Mouse (Mus musculus) cerebellum, adult 9-10 months (tissue): Measurements from ENCODE around the gene Lipi.

Source experiments
- DNase-seq: peaks from one replicate; pipeline ENCODE4 v3.0.0; 2022

Lipi gene

DNA sequence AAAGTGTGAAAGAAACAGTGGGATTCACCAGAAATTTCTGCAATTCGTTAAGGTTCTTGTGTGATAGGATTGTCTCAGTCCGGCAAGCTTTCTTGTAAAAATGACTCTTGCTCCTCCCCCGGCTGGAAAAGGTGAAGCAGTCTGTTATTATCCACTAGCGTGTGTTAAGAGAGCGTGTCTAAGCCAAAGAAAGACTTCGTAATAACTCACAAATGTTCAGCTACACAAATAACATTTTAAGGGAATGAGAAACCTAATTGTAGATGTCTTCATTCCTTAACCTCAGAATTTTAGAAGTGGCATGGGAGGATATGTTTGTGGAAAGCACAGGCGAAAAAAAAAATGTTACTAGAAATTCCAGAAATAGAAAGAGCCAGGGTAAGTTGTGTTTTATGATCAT is at the start of gene Lipi:
Gene Lipi (minus strand): TSS at position 101 of the 400 bp plus-strand sequence.
- no peak for DNase-seq

GRCm38 (mm10) chr16:75627862-75628261 is 42.0 kb upstream of the Lipi start:
- DNase-seq, result no peak

GRCm38 (mm10) chr16:75617651-75618349 is 31.9 kb upstream of the Lipi start:
- DNase-seq, result no peak

DNA sequence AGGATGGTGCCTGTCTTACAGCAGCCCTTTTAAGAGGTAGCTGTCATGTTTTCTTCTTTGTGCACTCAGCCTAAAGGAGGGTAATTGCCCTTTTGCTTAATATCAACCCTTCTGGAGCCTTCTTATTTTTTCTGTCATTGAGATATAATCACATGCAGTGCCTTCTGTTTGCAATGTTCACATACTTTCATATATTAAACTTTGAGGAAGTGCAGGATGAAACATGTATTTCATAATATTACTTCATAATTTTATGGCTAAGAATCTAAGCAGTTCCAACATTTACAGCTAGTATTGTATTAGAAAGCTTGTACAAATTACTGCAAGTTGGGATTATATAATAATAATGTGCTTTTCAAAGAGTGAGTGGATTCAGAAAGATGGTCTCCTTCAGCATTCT is 26.7 kb upstream of the Lipi start:
- DNase-seq, result no peak

- DNase-seq, result no peak
Measured at GRCm38 (mm10) chr16:75606415-75606814, 20.6 kb upstream of the Lipi start.

GRCm38 (mm10) chr16:75593501-75594183 is 7.8 kb upstream of the Lipi start:
- DNase-seq, result no peak

DNA sequence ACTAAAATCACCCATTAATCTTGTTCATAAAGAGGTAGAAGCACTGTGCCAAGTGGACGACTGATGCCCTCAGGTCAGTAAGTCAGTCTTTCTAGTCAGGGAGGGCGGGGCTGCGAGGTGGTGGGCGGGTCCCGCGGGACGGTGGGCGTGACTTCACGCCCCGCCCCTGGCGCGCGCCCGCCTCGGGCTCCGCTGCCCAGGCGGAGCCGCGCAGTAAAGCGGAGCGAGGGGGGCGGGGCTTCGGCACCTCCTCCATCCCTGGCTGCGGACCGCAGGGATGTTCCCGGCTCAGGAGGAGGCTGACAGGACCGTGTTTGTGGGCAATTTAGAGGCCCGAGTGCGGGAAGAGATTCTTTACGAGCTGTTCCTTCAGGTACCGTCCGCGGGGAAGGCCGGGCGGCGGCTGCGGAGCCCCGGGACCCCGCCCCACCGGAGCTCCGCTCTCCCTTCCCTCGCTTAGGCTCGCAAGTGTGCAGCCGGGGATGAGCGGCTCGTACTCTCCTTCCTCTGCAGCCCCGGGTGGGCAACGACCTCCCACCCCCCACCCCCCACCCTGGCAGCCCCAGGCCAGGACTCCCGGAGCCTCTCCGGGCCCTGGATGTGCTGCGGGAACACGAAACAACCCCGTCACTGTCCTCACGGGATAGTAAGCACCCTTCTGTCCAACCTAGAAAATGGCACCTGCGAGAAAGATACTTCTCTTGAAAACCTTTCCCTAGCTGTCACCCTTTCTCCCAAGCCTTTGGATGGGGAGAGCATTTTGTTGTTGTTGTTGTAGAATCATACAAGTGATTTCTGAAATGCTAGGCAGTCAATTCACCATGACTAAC is 7.0 kb upstream of the Lipi start, which contains the start of gene Rbm11:
Gene Rbm11 (plus strand): TSS at position 174 of the 830 bp plus-strand sequence.
- peak; percentile 77 for DNase-seq

DNA sequence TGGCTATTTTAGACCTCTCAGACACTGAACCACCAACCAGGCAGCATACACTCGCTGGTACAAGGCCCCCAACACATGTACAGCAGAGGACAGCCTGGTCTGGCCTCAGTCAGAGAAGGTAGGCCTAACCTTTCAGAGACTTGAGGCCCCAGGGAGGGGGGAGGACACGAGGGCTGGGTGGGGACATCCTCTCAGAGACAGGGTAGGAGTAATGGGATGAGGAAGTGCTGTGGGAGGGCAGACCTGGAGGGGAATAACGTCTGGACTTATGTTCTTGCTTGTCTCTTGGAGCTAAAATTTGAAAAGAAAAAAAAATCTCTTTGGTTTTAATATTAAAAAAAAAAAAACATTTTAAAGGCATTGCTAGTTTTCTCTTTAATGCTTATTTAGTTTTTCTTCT is 605 bp upstream of the Lipi start:
- DNase-seq, result no peak

DNA sequence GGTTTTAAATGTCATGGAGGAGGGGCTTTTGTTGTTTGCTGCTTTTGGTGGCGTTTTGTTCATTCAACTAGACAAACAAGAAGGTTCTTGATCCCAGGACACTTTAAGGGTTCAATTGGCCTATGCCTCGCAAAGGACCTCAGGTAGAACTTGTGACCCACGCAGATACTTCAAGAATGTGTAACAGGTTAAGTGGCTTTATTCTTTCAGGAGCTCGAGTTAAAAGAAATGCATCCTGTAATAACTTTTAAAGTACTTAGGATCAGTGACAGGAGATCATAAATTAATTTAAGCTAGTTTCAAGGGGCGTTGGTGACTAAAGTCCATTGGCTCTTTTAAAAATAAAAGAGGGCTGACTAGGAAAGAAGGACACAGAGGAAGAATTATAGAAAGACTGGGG is 3.6 kb downstream of the Lipi start:
- no peak for DNase-seq

GRCm38 (mm10) chr16:75562910-75563309 is 23.0 kb downstream of the Lipi start:
- no peak for DNase-seq

- no peak for DNase-seq
Measured at GRCm38 (mm10) chr16:75545310-75545709, 40.6 kb downstream of the Lipi start.

- DNase-seq, result no peak
Measured at GRCm38 (mm10) chr16:75537784-75538565, 47.9 kb downstream of the Lipi start.

- DNase-seq, result no peak
Measured at GRCm38 (mm10) chr16:75531705-75532104, 54.2 kb downstream of the Lipi start.

GRCm38 (mm10) chr16:75496568-75496967 is 89.3 kb downstream of the Lipi start:
- DNase-seq, result no peak
